Mouse (Mus musculus): ENCODE results near the gene Lrrc8a.

The Lrrc8a gene

DNA sequence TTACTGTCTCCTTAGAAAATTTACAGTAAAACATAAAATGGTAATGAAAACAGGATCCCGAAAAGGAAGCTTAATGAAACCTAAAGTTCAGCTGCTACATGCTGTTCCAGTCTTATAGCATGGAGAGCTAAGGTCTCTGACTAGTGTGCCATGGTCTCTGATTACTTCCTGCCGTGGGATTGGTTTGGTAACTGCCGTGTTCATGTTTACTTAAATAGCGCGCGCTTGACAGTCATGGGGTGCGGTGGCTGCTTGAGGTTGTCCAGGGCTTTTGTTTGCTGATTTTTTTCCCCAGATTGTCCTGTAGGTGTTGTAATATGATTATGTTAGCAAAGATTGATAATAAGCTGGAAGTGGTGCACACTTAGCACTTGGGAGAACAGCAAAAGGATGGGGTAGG lies 68.6 kb downstream of the Lrrc8a start:
- no peak for DNase-seq (ENCODE audit: low spot score)

DNA sequence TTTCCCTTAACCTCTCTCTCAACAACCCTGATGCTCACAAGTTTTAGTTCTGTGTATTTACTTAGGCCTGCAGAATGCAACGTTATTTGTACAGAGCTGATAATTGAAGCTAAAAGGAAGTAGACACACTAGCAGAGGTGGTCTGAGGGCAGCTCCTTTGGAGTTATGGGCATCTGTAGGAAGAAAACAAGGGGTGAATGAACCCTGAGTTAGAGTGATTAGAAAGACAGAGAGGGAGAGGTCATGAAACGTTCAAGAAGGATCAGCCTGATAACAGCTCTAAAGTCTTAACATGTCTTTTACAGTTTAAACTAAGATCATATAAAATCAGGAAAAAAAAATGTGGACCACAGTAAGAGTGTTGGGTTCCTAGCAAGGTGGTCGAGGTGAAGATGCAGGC lies 71.8 kb downstream of the Lrrc8a start:
- no peak for DNase-seq (ENCODE audit: low spot score)

DNA sequence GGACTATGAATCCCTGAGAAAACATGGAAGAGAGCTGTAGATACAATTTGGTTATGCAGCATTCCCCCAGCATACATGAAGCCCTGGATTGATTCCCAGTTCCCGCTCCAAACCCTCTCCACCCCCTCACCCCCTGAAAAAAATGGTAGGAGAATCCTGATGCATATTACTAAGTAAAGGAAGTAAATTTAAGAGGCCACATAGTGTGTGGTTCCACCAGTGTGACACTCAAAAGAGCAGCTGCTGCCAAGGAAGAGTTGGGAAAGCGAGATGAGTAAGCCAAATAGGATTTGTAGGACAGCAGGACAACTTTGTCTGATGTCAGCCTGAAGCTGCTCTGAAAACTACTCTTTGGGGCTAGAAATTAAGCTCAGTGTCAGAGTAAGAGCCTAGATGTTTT lies 74.0 kb downstream of the Lrrc8a start:
- no peak for DNase-seq (ENCODE audit: low spot score)
